Mouse (Mus musculus) lung, embryonic 14.5 days (tissue): ENCODE measurements at regions not wholly inside any gene's neighbourhood (a gene's known extent, or its start where the extent isn't known, plus 50 kb on each side); places are given as distances from the start of the nearest gene placed in this dataset.

ENCODE experiments used
- ATAC-seq: fragments of 200-750 bp; cut with Nextera tagmentation; 2 replicates; pipeline ENCODE4 v1.8.0; 2017; ENCODE audit warnings: mild to moderate bottlenecking, moderate TSS enrichment, moderate library complexity; ENCODE audit not compliant: insufficient read depth
- DNase-seq: peaks from one replicate; pipeline ENCODE4 v3.0.0-alpha.2; 2015
- H3K27ac ChIP-seq: fragments of 300-500 bp; sonication (generic); 2 replicates; pipeline ENCODE4 v1.5.1; 2014; ENCODE audit warnings: low read depth, mild to moderate bottlenecking, moderate library complexity
- H3K27me3 ChIP-seq: fragments of 300-500 bp; sonication (generic); 2 replicates; pipeline ENCODE4 v1.6.1; 2014; ENCODE audit warnings: low read length, control low read depth; ENCODE audit not compliant: insufficient read depth
- H3K36me3 ChIP-seq: fragments of 300-500 bp; sonication (generic); 2 replicates; pipeline ENCODE4 v1.6.1; 2014; ENCODE audit warnings: control low read depth; ENCODE audit not compliant: insufficient read depth
- H3K4me1 ChIP-seq: fragments of 300-500 bp; sonication (generic); 2 replicates; pipeline ENCODE4 v1.6.1; 2014; ENCODE audit warnings: antibody characterized with exemption, control low read depth; ENCODE audit not compliant: insufficient read depth
- H3K4me2 ChIP-seq: fragments of 300-500 bp; sonication (generic); 2 replicates; pipeline ENCODE4 v1.6.1; 2014; ENCODE audit warnings: mild to moderate bottlenecking
- H3K4me3 ChIP-seq: fragments of 300-500 bp; sonication (generic); 2 replicates; pipeline ENCODE4 v1.5.1; 2014; ENCODE audit warnings: low read depth, low read length
- H3K9ac ChIP-seq: fragments of 300-500 bp; sonication (generic); 2 replicates; pipeline ENCODE4 v1.6.1; 2014
- H3K9me3 ChIP-seq: fragments of 300-500 bp; sonication (generic); 2 replicates; pipeline ENCODE4 v1.6.1; 2016; ENCODE audit warnings: low read depth, low read length, control low read depth
- CTCF ChIP-seq: IDR thresholded peaks from 2 replicates; pipeline ENCODE4 v1.5.1; 2016; ENCODE audit warnings: antibody characterized with exemption, low read depth
- WGBS: fragments of 180-500 bp; shearing (Covaris S2); extraction: QIAGEN DNeasy Blood & Tissue Kit; methylation state at CpG from one replicate; pipeline ENCODE4 v1.1.7; 2014; 5-methylcytosine and 5-hydroxymethylcytosine counted together

DNA sequence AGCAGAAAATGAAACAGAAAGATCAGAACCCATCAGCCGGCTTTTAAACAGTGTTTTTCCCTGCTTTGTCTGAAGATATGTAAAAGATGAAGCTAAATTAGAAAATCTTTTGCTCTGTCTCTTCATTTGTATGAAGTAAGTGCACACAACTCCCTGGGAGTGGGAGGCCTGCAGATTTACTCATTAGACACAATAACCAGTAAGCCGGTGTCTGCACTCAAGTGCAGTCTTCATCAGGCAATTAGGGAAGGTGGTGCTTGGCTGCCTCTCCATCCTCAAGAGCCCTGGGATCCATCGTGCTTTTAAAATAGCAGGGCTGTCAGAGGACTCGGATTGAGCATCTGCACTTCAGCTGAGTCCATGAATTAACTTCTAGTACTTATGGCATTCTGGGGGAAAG lies 945.1 kb downstream of the Slc4a3 start:
- WGBS = 47% methylated on average over 4 of the region's 4 CpGs
- ATAC-seq (no peak), DNase-seq (no peak)
- TF ChIP-seq CTCF = no peak
- Histone ChIP-seq H3K27me3 (no peaks in the 10 kb centered on the region), H3K4me1 (no peaks in the 10 kb centered on the region), H3K36me3 (no peaks in the 10 kb centered on the region), H3K4me2 (no peak overlapping the region), H3K9me3 (no peaks in the 10 kb centered on the region), H3K4me3 (no peak overlapping the region), H3K9ac (no peak overlapping the region), H3K27ac (no peak overlapping the region)

DNA sequence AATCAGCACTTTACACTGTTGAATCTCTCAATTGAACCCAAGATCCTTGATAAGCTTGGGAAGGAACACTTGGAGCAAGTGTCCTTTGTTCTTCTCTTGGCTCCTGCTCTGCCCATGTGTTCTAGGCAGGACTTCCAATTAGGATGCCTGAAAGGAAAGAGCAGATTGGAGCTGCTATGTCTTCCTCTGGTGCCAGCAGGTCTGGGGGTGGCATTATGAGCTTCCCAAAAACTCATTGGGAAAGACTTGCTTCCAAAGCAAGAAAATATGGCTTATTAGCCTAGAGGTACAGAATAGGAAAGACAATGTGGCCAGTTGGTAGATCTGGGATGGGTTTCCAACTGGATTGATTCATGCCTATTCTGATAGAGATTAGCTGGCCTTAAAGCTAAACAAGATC lies 959.1 kb downstream of the Slc4a3 start:
- H3K27me3 ChIP-seq = no peaks in the 10 kb centered on the region
- no peak overlapping the region for H3K9ac ChIP-seq
- ATAC-seq (no peak), DNase-seq (no peak)
- no peaks in the 10 kb centered on the region for H3K4me1 ChIP-seq
- no peaks in the 10 kb centered on the region for H3K36me3 ChIP-seq
- no peaks in the 10 kb centered on the region for H3K9me3 ChIP-seq
- no peak overlapping the region for H3K27ac ChIP-seq
- H3K4me3 ChIP-seq = no peak overlapping the region
- TF ChIP-seq CTCF = no peak
- no peak overlapping the region for H3K4me2 ChIP-seq

DNA sequence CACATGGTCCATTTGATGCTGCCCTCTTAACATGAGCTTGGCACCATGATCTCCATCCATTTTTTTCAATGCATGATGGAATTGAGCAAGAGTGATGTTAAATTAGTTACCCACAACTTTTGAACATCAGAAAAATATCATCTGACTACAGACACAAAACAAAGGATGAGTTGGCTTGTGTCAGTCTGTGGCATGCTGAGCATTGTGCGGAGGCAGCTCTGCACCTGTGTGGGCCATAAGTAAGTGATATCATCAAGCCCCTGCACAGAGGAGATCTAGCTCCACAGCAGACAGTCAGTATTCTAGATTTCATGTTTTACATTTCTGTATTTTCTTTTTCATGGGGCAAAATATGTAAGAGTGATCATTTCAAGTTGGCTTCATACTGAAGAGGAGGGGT lies 962.8 kb downstream of the Slc4a3 start:
- Histone ChIP-seq H3K9me3 (no peaks in the 10 kb centered on the region), H3K36me3 (no peaks in the 10 kb centered on the region), H3K9ac (no peak overlapping the region), H3K4me2 (no peak overlapping the region), H3K27me3 (no peaks in the 10 kb centered on the region), H3K4me1 (no peaks in the 10 kb centered on the region), H3K27ac (no peak overlapping the region), H3K4me3 (no peak overlapping the region)
- DNase-seq = no peak
- no peak for TF ChIP-seq CTCF
- WGBS = 93% methylated on average over 1 of the region's 1 CpGs
- ATAC-seq = no peak

DNA sequence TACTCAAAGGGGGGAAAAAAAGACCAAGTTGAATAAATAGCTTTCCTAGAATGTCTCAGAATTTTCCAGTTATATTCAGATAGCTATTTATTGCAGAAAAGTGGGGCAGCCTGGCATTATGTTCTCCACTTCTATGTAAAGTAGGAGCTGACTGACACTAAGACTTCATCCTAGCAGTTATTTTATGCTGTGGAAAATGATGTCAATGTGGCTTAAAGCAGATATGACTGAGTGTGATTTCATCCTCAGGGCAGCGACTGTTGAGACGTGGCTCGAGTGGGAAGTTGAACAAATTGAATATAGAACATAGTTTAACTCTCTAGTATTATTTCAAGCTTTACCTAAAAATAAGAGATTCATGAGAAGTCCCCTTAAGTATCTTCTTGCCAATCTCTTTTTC lies 963.4 kb downstream of the Slc4a3 start:
- TF ChIP-seq CTCF = no peak
- no peak for ATAC-seq
- H3K9me3 ChIP-seq = no peaks in the 10 kb centered on the region

DNA sequence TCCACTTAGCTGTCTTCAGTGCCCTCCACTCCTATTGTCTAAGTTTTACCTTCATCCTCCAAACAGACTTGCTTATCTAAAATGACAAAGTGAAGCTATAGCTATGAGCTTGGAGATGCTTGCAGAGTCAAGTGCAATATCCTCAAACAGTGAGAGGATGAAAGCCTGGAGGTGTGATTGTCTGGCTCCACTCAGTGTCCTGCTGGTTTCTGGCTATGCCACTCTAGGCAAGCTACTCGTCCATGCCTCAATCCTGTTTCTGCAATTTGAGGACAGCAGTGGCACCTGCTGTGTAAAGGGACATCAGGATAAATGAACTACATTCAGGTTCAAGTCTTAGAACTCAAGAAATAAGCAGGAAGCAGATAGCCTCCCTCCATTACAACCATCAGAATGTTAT lies 966.1 kb downstream of the Slc4a3 start:
- 76% methylated on average over 1 of the region's 1 CpGs for WGBS
- Histone ChIP-seq H3K4me1 (no peaks in the 10 kb centered on the region), H3K27me3 (no peaks in the 10 kb centered on the region), H3K9me3 (no peaks in the 10 kb centered on the region), H3K4me2 (no peak overlapping the region), H3K4me3 (no peak overlapping the region), H3K27ac (no peak overlapping the region), H3K9ac (no peak overlapping the region), H3K36me3 (no peaks in the 10 kb centered on the region)
- DNase-seq (no peak), ATAC-seq (no peak)
- no peak for TF ChIP-seq CTCF

More for the DNA sequence above, 963.4 kb downstream of the Slc4a3 start:
- WGBS = 78% methylated on average over 3 of the region's 3 CpGs
- no peak overlapping the region for H3K27ac ChIP-seq
- no peaks in the 10 kb centered on the region for H3K4me1 ChIP-seq
- no peaks in the 10 kb centered on the region for H3K27me3 ChIP-seq
- H3K9ac ChIP-seq = no peak overlapping the region
- DNase-seq = no peak
- H3K36me3 ChIP-seq = no peaks in the 10 kb centered on the region
- H3K4me3 ChIP-seq = no peak overlapping the region
- no peak overlapping the region for H3K4me2 ChIP-seq

DNA sequence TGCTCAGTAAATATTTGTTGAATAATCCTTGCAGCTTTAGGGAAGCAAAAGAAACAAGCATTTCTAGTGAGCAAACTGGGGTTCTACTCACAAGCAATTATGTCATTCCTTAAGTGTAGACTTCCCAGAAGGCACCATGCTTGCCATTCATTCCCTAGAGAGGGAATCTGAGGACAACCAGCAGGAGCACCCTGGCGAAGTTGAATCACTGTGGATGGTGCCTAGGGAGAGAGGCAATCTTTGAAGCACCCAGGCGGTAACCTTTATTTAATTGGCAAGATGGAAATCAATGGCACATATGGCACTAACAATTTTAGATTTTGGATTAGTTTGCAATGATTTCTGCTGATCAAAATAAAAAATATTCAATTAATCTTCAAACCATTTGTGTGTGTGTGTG lies 967.4 kb downstream of the Slc4a3 start:
- no peak overlapping the region for H3K27ac ChIP-seq
- 82% methylated on average over 2 of the region's 2 CpGs for WGBS
- no peak overlapping the region for H3K4me3 ChIP-seq
- H3K4me2 ChIP-seq = no peak overlapping the region
- no peaks in the 10 kb centered on the region for H3K9me3 ChIP-seq
- ATAC-seq (no peak), DNase-seq (no peak)
- H3K9ac ChIP-seq = no peak overlapping the region
- H3K27me3 ChIP-seq = no peaks in the 10 kb centered on the region
- no peak for TF ChIP-seq CTCF
- H3K36me3 ChIP-seq = no peaks in the 10 kb centered on the region
- no peaks in the 10 kb centered on the region for H3K4me1 ChIP-seq

DNA sequence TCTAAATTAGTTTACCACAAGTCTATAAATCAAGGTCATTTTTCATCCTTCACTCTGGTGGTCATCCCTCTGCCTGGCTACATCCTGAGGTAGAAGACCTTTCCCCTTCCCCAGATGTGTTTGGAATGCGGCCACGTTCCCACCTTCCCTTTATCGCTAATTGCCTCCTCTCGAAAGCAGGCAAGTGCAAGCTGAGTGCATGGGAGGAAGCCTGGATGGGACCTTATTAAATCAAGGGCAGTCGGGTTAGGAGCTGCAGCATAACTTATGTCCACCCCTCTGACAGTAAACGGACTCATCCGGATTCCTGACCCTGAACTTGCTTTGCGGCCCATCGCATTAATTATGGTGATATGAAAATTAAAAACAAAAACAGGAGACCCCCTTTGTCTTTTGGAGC lies 983.5 kb downstream of the Slc4a3 start:
- DNase-seq = peak; percentile 20
- TF ChIP-seq CTCF = no peak
- 36% methylated on average over 9 of the region's 9 CpGs for WGBS
- H3K27ac ChIP-seq = no peak overlapping the region
- H3K36me3 ChIP-seq = no peaks in the 10 kb centered on the region
- H3K4me1 ChIP-seq = no peaks in the 10 kb centered on the region
- no peaks in the 10 kb centered on the region for H3K27me3 ChIP-seq
- H3K4me2 ChIP-seq = no peak overlapping the region
- H3K9me3 ChIP-seq = no peaks in the 10 kb centered on the region
- H3K9ac ChIP-seq = no peak overlapping the region
- H3K4me3 ChIP-seq = no peak overlapping the region
- ATAC-seq = no peak

DNA sequence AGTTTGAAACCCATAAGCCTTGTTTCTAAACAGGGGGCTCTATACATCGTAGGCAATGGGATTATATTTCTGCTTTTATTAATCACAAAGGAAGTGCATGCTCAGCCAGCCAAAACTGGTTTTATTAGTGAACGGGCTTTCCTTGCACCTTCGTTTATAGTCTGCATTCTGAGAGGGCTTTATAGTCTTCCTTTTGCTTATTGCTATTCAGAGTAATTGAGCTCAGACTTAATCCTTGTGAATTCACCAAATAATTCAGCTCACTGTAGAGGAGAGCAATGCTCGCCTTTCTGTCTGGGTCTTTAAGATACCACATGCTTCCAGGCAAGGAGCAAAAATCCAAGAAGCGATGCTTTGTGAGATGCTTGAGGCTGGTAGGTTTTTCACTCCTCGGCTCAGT lies 984.3 kb downstream of the Slc4a3 start:
- H3K4me2 ChIP-seq = no peak overlapping the region
- 65% methylated on average over 6 of the region's 6 CpGs for WGBS
- DNase-seq = no peak
- H3K9me3 ChIP-seq = no peaks in the 10 kb centered on the region
- no peak overlapping the region for H3K4me3 ChIP-seq
- no peaks in the 10 kb centered on the region for H3K4me1 ChIP-seq
- no peak for ATAC-seq
- no peak for TF ChIP-seq CTCF
- H3K9ac ChIP-seq = no peak overlapping the region
- no peaks in the 10 kb centered on the region for H3K36me3 ChIP-seq
- H3K27me3 ChIP-seq = no peaks in the 10 kb centered on the region
- no peak overlapping the region for H3K27ac ChIP-seq
